Mouse (Mus musculus) ovary, postnatal 10 days (tissue): Measurements from ENCODE around the gene Igsf10.

Experiments used
- DNase-seq: peaks from one replicate; pipeline ENCODE4 v3.0.0; 2022; ENCODE audit warnings: low spot score

Gene Igsf10

DNA sequence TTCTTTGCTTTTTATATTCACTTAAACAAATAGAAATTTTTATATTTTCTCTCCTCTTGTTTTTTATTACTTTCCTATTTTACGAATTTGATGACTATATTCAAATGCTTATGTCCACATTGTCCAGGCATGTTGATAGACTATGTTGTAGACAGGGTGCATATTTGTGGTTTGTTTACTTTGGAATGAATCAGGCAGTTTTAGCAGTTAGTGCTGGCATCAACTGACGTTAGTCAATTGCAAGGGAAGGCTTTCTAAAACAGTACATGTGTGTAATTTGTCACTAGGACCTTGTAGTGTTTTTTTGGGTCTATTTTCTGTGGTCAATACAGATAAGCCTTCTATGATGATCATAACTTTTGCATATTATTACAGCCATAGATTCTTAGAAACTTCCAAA is 53.6 kb downstream of the Igsf10 start:
- no peak for DNase-seq

DNA sequence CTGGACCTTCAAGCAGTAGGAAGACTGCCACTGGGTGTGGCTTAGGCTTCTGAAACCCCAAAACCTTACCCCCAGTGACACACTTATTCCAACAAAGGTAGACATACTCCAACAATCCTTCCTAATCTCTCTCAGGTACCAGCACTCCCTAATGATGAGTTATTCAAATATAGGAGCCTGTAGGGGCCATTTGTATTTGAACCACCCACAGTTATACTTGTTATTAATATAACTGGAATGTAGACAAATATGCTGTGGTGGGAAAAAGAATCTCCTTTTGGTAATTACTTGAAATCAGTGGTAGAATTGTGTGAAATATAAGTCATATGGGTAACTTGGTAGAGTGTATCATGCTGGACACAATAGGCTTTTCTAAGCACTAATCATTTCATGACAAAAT is 65.6 kb downstream of the Igsf10 start:
- DNase-seq, result no peak

DNA sequence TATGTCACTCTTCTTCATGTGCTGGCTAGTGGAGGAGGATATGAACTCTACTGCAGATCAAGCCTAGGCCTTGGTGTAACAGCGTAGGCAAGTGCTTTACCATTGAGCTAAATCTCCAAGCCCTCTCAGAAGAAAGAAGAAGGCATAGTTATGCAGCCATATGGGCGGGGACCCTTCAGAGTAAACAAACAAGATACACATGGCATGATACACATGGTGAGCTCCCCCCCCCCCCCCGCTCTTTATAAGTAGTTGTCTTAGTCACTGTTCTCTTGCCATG is 66.0 kb downstream of the Igsf10 start:
- no peak for DNase-seq

DNA sequence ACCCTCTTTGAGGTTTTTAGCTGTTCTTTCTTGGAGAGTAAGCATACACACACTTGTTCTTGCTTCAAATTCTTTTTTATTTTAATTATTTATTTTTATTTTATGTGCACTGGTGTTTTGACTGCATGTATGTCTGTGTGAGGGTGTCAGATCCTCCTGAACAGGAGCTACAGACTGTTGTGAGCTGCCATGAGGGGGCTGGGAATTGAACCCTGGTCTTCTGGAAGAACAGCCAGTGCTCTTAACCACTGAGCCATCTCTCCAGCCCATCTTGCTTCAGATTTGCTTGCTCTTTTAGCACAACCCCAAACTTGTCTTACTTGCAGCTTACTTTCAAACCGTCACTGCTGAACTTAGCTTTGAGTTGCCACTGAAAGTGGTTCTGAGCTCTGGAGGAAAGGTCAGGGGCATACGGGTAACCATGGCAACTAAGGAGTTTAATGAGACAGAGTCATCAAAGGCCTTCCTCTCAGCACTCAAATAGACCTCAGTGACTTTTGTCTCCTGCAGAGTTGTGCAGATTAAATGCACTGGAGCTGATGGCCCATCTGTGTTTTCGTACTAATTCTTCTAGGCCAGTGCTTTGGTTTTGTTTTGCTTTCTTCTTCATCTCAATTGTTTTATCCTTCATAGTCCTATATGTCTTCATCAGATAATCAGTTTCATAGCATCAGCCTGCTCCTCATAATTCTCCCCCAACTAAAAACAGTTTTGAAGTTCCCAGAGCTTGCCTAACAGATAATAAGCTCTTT is 66.5 kb downstream of the Igsf10 start:
- no peak for DNase-seq

DNA sequence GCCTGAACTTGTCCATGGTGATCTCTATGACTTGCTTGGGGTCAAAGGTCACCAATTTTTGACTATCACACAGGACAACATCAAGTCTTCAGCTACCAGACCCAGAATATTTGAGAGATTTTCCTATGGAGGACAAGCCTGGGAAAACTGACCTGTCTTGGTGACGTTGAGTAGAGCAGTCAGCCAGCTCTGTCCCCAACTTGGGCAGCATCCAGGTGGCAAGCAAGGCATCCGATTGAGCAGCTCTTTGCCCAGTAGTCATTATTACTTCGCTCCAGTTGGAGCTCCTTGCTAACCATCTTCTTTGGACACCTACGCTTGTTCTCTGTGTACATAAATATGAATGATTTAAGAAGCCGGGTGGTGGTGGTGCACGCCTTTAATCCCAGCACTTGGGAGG is 73.4 kb downstream of the Igsf10 start:
- DNase-seq, result no peak
